Mouse (Mus musculus): ENCODE measurements around the gene Stx12. TPM values are rescaled to one million over a fixed set of nuclear protein-coding genes. Genes with fewer than 3 reads are reported as not detected.
A peak's percentile ranks its signal among the peaks of the same experiment; 100 is the strongest.

Stx12 gene
- polyA plus RNA-seq, 1 experiment from 2014 or later: 100 TPM

DNA sequence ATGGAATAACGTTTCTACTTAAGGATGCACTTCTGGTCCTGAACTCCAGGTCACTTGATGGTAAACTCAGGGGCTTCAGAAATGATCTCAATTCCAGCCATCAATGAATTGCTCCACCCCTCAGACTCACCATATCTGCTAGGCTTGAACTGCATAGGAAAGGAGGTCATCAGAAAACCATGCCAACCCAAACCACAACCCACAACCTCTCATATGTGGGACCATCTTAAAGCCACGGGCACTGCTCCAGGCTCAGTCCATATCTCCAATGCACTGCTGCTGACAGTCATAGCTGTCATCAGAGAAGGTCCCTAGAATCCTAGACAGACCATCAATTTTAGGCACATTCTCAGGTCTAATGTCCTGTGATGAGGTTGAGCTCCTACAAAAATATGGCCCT is 19.8 kb upstream of the Stx12 start:
- WGBS: 97% methylated on average over 2 of the region's 2 CpGs
- no peak for ATAC-seq (ENCODE audit: low FRiP score)
- Histone ChIP-seq H3K27ac (no peak overlapping the region), H3K9ac (no peak overlapping the region), H3K4me3 (no peak overlapping the region), H3K4me1 (no peaks in the 10 kb centered on the region), H3K36me3 (peaks cover 59% of the 10 kb centered on the region), H3K4me2 (replicated peaks) (no peak overlapping the region), H3K9me3 (replicated peaks) (no peaks in the 10 kb centered on the region), H3K27me3 (no peaks in the 10 kb centered on the region)

DNA sequence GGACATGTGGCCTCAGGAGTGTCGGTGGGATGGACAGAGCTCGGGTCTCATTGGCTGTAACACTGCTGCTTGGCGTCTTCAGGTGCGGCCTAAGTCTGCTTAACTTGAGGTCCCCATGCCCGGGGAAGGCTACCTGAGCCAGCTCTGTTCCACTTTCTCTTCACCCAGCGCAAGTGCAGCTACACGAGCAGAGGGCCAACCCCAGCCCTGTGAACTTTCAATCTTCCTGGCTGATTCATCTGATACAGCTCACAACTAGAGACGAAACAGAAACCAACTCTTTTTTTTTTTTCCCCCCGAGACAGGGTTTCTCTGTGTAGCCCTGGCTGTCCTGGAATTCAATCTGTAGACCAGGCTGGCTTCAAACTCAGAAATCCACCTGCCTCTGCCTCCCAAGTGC is 13.9 kb upstream of the Stx12 start:
- Histone ChIP-seq H3K36me3 (peaks cover 31% of the 10 kb centered on the region), H3K27me3 (no peaks in the 10 kb centered on the region), H3K9me3 (replicated peaks) (no peaks in the 10 kb centered on the region), H3K4me2 (replicated peaks) (no peak overlapping the region), H3K9ac (no peak overlapping the region), H3K27ac (no peak overlapping the region), H3K4me3 (no peak overlapping the region), H3K4me1 (no peaks in the 10 kb centered on the region)
- 82% methylated on average over 9 of the region's 9 CpGs for WGBS
- ATAC-seq (ENCODE audit: low FRiP score): no peak

DNA sequence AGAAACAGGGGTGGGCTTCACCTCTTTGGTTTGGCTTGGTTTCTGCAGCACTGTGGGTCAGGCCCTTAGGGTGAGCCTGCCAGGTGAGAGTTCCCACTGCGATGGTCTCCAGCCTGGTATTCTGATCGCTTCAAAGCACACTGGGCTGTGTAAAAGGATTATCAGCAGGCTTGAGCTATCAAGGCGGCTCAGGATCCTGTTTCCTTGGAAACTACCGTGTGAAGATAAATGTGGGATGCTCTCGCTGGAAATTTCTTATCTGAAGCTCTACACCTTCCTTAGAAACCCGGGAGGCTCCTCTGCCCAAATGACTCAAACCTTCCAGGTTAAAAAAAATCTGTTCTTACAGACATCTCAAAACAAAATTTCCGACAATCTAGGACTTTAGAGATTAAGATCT is 10.1 kb upstream of the Stx12 start:
- no peaks in the 10 kb centered on the region for H3K4me1 ChIP-seq
- no peak overlapping the region for H3K4me2 ChIP-seq (replicated peaks)
- H3K9ac ChIP-seq: no peak overlapping the region
- H3K9me3 ChIP-seq (replicated peaks): no peaks in the 10 kb centered on the region
- no peak overlapping the region for H3K4me3 ChIP-seq
- 22% methylated on average over 7 of the region's 7 CpGs for WGBS
- H3K36me3 ChIP-seq: no peaks in the 10 kb centered on the region
- H3K27me3 ChIP-seq: no peaks in the 10 kb centered on the region
- H3K27ac ChIP-seq: no peak overlapping the region
- ATAC-seq (ENCODE audit: low FRiP score): no peak

DNA sequence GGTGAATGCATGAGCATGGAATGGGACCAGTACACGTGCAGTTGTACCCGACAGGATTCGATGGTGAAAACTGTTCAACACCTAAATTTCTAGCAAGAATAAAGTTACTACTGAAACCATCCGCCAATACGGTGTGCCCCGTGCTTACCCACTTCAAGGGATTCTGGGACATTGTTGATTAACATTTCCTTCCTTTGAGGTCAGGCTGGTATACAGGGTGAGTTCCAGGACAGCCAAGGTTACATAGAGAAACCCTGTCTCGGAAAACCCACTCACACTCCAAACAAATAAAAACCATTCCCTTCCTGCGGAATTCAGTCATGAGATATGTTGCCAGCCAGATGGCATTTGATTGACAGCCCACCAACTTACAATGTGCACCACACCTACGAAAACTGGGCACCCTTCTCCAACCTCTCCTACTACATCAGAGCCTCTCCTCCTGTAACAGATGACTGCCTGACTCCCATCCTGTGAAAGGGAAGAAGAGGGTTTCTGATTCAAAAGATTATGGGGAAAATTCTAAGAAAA is 600 bp upstream of the Stx12 start:
- peak overlapping the region; percentile 95 for H3K9ac ChIP-seq
- peak overlapping the region; percentile 96 for H3K4me3 ChIP-seq
- no peaks in the 10 kb centered on the region for H3K27me3 ChIP-seq
- H3K9me3 ChIP-seq (replicated peaks): no peaks in the 10 kb centered on the region
- 16% methylated on average over 9 of the region's 9 CpGs for WGBS
- H3K4me2 ChIP-seq (replicated peaks): peak overlapping the region; percentile 89
- peak; percentile 48 for ATAC-seq (ENCODE audit: low FRiP score)
- no peaks in the 10 kb centered on the region for H3K36me3 ChIP-seq
- peaks cover 19% of the 10 kb centered on the region for H3K4me1 ChIP-seq
- peak overlapping the region; percentile 89 for H3K27ac ChIP-seq

DNA sequence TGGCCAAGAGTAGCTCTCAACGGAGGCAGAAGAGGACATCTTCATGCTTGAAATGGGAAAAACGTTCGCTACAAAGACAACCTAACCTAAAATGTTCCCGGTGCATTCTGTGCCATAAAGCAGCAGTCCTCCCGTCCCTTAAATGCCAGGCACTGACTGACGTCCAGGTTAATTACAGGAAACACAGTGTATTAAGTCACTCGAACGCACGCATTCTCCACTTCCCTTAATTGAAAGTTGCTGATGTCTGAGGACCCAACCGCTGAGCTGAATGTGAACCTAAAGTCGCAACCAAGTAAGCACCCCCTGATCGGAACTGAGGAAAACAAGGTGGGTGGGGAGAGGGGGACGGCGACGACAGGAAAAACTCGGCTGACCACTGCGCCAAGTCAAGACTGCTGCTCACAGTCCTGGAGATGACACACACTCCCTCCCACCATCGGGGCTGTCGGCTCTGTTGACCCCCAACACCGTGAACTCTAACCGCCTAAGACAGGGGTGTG is 697 bp downstream of the Stx12 start:
- ATAC-seq (ENCODE audit: low FRiP score): no peak; the same call in 1 of the 2 replicates
- Histone ChIP-seq H3K4me2 (replicated peaks) (peak overlapping the region; percentile 89), H3K27ac (peak overlapping the region; percentile 89), H3K4me1 (peaks cover 19% of the 10 kb centered on the region), H3K4me3 (peak overlapping the region; percentile 96), H3K9me3 (replicated peaks) (no peaks in the 10 kb centered on the region), H3K36me3 (no peaks in the 10 kb centered on the region), H3K9ac (peak overlapping the region; percentile 95), H3K27me3 (no peaks in the 10 kb centered on the region)
- WGBS: 4% methylated on average over 21 of the region's 21 CpGs

DNA sequence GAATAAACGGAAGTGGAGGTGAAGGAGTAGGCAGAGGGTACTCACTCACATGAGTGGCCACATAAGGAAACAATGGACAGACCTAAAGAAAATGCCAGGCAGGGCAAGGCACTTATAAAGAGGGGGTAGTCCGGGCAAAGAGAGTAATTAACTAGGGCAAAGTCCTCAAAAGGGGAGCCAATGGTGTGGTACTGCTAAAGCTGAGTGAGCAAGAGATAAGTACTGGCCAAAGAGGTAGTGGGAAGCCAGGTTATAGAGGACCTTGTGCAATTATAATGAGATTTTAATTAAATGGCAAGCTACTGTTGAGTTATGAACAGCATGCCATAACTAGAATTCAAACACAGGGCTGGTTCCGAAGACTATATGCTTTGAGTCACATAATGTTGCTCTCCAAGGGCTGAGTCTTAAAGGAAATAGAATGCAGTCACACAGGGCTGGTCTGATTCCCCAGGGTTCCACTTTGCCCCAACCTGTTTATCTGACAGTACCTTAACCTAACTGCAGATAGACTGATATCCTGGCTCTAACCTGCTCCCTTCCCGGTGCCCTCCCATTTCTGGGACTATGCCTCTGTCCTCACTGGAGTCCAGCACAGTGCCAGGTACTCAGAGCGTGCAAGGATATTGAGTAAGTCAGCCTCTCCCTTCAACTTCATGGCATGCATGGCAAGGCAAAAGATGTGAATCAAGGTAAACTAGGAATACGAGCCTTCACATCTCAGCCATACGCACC is 9.8 kb downstream of the Stx12 start:
- H3K4me1 ChIP-seq: no peaks in the 10 kb centered on the region
- H3K27me3 ChIP-seq: no peaks in the 10 kb centered on the region
- no peak for ATAC-seq (ENCODE audit: low FRiP score)
- no peak overlapping the region for H3K9ac ChIP-seq
- 93% methylated on average over 7 of the region's 7 CpGs for WGBS
- peaks cover 17% of the 10 kb centered on the region for H3K36me3 ChIP-seq
- H3K4me3 ChIP-seq: no peak overlapping the region
- H3K4me2 ChIP-seq (replicated peaks): no peak overlapping the region
- no peaks in the 10 kb centered on the region for H3K9me3 ChIP-seq (replicated peaks)
- no peak overlapping the region for H3K27ac ChIP-seq

DNA sequence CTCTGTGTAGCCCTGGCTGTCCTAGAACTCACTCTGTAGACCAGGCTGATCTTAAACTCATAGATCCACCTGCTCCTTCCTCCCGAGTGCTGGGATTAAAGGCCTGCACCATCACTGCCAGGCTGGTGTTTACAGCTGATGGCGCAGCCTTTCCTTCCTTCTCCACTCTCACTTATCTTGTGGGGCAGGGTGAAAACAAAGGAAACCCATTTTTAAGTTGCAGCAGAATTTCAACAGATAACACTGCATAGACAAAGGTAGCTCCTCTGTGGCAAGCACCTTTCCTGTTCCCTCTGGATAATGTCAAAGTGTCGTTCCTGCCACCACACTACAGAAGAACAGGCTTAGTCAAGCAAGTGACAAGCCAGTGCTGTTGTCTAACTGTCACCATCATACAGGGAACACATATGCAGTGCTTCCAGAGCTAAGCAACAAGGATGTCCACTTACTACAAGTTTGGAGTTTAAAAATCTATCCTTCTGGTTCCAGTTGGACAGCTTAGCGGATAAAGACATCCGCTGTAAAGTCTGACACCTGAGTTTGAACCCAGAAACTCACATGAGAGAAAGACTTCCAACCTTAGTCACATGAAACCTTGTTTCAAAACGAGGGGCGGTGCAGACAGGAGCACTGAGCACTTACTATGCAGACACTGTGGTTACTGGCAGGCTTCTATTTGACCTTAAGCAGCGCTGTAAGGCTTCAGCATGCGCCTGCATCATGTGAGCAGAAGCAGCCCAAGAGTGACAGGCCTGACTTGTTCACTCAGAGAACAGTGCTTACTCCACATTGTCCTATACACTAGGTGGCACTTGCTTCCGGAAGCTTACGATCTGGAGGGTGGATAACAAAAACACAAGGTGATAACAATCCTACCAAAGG is 10.6 kb downstream of the Stx12 start:
- no peak overlapping the region for H3K4me3 ChIP-seq
- no peaks in the 10 kb centered on the region for H3K4me1 ChIP-seq
- no peak overlapping the region for H3K27ac ChIP-seq
- 90% methylated on average over 11 of the region's 11 CpGs for WGBS
- no peak overlapping the region for H3K9ac ChIP-seq
- ATAC-seq (ENCODE audit: low FRiP score): no peak
- H3K27me3 ChIP-seq: no peaks in the 10 kb centered on the region
- H3K9me3 ChIP-seq (replicated peaks): no peaks in the 10 kb centered on the region
- H3K4me2 ChIP-seq (replicated peaks): no peak overlapping the region
- H3K36me3 ChIP-seq: peaks cover 26% of the 10 kb centered on the region

DNA sequence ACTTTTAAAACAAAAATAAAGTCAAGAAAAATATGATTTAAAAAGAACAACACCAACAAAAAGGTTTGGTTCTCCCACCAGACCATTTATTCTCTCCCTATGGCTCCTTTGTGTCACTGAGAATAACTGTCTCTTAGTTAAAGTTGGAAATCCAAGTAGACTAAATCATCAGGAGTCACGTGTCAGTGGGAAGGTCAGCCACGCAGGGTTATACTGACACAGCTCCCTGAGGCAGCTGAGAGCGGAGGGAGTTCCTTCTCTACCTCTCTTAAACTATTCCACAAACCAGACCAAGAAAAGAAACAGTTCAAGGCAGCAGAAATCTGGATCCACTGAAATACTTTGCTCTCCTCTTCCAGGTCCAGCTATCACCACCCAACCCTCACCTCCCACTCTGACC is 13.2 kb downstream of the Stx12 start:
- Histone ChIP-seq H3K4me3 (no peak overlapping the region), H3K27ac (no peak overlapping the region), H3K4me2 (replicated peaks) (no peak overlapping the region), H3K4me1 (no peaks in the 10 kb centered on the region), H3K9me3 (replicated peaks) (no peaks in the 10 kb centered on the region), H3K27me3 (no peaks in the 10 kb centered on the region), H3K36me3 (peaks cover 49% of the 10 kb centered on the region), H3K9ac (no peak overlapping the region)
- ATAC-seq (ENCODE audit: low FRiP score): no peak
- 91% methylated on average over 3 of the region's 3 CpGs for whole genome bisulfite sequencing

DNA sequence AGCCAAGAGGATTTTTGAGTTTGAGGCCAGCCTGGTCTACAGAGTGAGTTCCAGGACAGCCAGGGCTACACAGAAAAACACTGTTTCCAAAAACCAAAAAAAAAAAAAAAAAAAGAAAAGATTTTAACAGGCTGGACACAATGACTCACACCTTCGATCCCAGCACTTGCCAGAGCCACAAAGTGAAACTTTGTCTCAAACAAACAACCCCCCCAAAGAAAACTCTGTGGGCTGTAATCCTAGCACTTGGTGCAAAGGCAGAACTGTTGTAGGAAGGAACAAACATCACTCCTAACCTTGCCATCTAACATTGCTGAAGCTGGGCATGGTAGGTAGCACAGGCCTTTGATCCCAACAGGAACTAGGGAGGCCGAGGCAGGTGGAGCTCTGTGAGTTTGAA is 19.5 kb downstream of the Stx12 start:
- H3K4me1 ChIP-seq: no peaks in the 10 kb centered on the region

DNA sequence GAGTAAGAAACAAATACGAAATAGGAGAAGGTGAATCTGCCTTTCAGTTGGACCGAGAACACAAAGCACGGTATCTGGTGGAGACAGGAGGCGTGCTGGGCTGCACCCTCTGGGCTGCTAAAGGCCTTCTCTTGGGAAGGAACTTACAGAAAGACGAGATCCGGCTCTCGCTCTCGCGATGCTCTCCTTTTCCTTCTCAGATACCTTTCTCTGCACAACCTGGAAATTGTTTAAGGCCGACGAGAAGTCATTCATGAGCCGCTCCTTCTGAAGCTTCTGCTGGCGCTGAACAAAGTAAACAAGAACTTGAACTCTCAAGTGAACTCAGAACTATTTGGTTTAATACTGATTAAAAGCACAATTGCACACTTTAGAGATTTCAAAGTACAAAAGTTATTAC is 21.3 kb downstream of the Stx12 start:
- H3K4me1 ChIP-seq: no peaks in the 10 kb centered on the region
- H3K36me3 ChIP-seq: peaks cover 60% of the 10 kb centered on the region
- no peaks in the 10 kb centered on the region for H3K9me3 ChIP-seq (replicated peaks)
- ATAC-seq (ENCODE audit: low FRiP score): no peak
- 92% methylated on average over 13 of the region's 13 CpGs for WGBS
- no peaks in the 10 kb centered on the region for H3K27me3 ChIP-seq
- no peak overlapping the region for H3K27ac ChIP-seq
- H3K4me3 ChIP-seq: no peak overlapping the region
- no peak overlapping the region for H3K4me2 ChIP-seq (replicated peaks)
- no peak overlapping the region for H3K9ac ChIP-seq

More for the DNA sequence above, 19.5 kb downstream of the Stx12 start:
- WGBS: 98% methylated on average over 2 of the region's 2 CpGs
- Histone ChIP-seq H3K9ac (no peak overlapping the region), H3K4me3 (no peak overlapping the region), H3K36me3 (peaks cover 65% of the 10 kb centered on the region), H3K27me3 (no peaks in the 10 kb centered on the region), H3K27ac (no peak overlapping the region), H3K4me2 (replicated peaks) (no peak overlapping the region), H3K9me3 (replicated peaks) (no peaks in the 10 kb centered on the region)
- no peak for ATAC-seq (ENCODE audit: low FRiP score)

DNA sequence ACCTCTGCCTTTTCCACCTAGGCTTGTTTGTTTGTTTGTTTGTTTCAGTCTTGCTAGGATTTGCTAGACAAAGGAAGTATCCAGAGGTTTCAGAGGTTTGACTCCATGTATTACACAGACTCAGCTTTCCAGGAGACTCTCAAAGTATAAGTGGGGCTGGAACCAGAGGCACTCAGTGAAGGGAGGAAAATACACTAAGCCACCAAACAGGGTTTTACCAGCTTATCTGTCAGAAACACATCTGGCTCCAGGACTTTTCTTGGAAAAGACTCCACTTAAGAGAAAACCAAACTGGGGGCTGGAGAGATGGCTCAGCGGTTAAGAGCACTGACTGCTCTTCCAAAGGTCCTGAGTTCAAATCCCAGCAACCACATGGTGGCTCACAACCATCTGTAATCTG is 23.4 kb downstream of the Stx12 start:
- Histone ChIP-seq H3K36me3 (peaks cover 66% of the 10 kb centered on the region), H3K4me2 (replicated peaks) (no peak overlapping the region), H3K4me1 (no peaks in the 10 kb centered on the region), H3K9me3 (replicated peaks) (no peaks in the 10 kb centered on the region), H3K9ac (no peak overlapping the region), H3K4me3 (no peak overlapping the region), H3K27me3 (no peaks in the 10 kb centered on the region), H3K27ac (no peak overlapping the region)
- WGBS: 100% methylated on average over 1 of the region's 1 CpGs
- ATAC-seq (ENCODE audit: low FRiP score): no peak

DNA sequence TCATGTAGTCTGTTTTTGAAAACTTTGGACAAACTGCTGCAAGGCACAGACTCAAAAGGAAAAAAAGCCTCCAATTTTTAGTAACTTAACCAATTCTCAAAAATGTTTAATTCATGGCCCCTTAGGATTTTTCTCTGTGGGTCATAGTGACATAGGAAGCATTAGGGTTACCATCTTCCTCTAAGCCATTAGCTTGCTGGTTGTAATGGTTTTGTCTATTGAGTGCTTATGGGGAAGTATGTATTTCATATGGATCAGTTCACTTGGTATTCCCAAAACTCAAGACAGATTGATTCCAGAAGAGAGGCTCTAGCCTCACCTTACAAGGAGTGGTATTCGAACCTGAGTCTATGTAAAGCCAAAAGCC is 40.6 kb downstream of the Stx12 start:
- Histone ChIP-seq H3K27ac (peak overlapping the region; percentile 88), H3K4me2 (replicated peaks) (peak overlapping the region; percentile 75), H3K9me3 (replicated peaks) (no peaks in the 10 kb centered on the region), H3K27me3 (no peaks in the 10 kb centered on the region), H3K9ac (peak overlapping the region; percentile 69; the same call in 1 of the 2 replicates), H3K4me1 (peaks cover 17% of the 10 kb centered on the region), H3K36me3 (peaks cover 28% of the 10 kb centered on the region), H3K4me3 (peak overlapping the region; percentile 83)
- ATAC-seq (ENCODE audit: low FRiP score): no peak
- WGBS: 79% methylated on average over 1 of the region's 1 CpGs

All from hindbrain, embryonic 12.5 days (tissue).